Mouse (Mus musculus): ENCODE measurements around the gene Ptpre. TPM values are rescaled to one million over a fixed set of nuclear protein-coding genes. Genes with fewer than 3 reads are reported as not detected.

Gene Ptpre
- total RNA-seq, 2 experiments from 2014 or later, result 6.1 to 13.0 TPM

DNA sequence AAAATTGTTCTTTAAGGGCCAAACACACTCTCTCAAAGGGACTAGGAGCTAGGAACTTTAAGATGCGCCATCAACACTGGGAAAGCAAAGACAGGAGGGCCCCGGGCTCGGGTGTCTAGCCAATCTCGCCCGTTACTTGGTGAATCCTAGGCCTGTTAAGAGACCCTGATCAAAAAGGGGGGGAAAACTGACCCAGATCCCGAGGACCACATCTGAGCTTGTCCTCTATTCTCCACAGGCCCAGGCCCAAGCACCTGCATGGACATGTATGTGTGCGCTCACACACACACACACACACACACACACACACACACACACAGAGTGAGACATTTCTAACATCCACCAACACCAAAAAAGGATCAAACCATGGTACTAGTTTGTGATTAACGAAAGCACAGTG lies 176.0 kb downstream of the Ptpre start:
- no peak for ATAC-seq (replicated peaks; ENCODE audit: low FRiP score, poor library complexity, severe bottlenecking)

DNA sequence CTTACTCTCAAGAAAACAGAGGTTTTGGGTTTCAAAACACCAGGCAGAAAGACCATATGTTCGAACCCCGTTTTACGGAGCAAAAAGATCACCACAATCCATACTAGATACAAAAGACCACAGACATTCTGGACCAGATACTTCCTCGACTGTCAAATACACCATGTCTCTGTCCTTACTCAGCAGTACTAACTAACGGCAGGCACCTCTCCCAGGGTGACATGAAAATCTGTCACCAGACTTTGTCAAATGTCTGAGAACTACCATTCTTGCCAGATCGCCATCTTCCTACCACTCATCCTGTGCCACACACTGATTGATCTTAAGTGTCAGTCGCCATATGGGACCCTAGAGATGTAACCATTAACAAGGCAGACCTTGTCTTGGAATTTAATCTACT lies 177.9 kb downstream of the Ptpre start:
- ATAC-seq (replicated peaks; ENCODE audit: low FRiP score, poor library complexity, severe bottlenecking), result no peak

DNA sequence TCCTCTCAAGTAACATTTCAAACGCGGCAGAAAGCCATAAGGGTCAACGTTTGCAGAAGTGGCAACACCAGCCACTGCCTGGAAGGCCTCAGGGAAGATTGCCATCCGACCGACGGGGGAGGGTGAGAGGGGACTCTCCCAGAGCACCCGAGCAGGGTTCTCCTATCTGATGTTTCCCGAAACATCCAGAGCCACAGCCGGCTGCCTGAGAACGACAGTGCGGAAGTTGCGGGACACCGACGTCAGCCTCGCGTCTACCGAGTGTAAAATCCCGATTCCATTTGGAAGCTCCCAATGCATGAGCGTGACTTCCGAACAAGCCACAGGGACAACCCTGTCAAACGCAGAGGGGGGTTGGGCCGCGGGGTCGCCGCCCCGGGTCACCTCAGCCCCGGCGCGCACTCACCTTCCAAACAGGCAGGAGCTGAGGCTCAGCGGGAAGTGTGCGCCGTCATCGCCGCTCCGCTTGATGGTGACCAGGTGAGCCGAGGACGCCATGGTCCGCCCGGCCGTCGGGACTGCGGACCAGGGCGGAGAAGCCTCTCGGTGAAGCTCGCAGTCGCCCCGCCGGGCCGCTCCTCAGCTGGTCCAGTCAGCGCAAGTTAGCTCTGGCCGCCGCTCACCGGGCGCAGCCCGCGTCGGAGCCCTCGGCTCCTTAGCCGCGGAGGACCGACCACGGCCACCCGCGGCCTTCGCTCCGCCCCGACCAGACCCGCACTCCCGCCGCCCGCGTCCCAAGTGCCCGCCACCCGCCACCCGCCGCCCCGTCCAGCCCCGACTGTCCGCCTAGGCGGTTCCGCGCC lies 178.6 kb downstream of the Ptpre start, which contains the start of gene Mki67:
Gene Mki67 (minus strand): TSS at position 720 of the 803 bp plus-strand sequence.
- ATAC-seq (replicated peaks; ENCODE audit: low FRiP score, poor library complexity, severe bottlenecking), result peak; percentile 20; the same call in 1 of the 2 replicates

DNA sequence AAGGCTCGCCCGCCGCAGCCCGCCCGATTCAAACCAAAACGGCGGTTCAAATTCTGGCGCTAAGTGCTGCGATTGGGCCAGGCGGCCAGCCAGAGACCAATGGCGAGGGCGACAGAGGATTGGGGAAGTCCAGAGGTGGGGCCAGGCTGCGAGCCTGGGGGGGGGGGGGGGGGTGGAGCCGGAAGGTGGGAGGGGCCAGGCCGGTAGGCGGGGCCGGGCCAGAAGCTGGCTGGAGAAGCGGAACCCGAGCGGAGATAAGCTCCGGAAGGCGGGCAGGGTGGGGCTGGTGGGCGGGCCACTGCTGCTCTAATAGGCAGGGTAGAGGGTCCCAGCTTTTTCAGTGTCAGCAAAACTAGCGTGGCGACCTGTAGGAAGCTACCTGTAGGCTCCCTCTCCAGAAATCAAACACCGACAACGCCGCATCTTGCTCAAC lies 179.2 kb downstream of the Ptpre start:
- ATAC-seq (replicated peaks; ENCODE audit: low FRiP score, poor library complexity, severe bottlenecking), result peak; percentile 86

DNA sequence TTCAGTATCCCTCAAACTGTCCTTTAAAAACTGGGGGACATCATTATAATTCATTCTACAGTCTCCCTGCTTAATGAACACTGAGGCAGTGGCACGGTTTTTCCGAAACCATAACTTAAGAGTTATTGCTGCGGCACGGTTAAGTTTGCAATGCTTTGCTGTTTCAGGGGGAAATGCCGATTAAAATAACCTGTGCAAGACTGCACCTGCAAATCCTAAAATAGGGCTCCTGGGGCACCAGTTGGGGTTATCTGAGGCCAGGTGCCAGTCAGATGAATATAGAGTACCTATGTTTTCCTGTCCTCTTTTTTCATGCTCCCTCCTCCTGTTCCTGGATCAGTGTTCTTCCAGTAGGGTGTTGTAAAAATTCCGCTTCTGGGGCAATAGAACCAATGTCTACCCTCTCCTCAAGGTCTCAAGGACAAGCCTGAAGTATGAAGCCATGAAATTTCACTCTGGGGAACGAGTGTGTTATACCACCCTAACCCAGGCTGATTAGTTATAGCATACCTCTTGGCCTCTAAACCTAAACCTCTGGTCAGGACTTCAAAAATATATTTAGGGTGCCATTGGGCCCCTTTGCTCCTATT lies 179.8 kb downstream of the Ptpre start:
- no peak for ATAC-seq (replicated peaks; ENCODE audit: low FRiP score, poor library complexity, severe bottlenecking)

DNA sequence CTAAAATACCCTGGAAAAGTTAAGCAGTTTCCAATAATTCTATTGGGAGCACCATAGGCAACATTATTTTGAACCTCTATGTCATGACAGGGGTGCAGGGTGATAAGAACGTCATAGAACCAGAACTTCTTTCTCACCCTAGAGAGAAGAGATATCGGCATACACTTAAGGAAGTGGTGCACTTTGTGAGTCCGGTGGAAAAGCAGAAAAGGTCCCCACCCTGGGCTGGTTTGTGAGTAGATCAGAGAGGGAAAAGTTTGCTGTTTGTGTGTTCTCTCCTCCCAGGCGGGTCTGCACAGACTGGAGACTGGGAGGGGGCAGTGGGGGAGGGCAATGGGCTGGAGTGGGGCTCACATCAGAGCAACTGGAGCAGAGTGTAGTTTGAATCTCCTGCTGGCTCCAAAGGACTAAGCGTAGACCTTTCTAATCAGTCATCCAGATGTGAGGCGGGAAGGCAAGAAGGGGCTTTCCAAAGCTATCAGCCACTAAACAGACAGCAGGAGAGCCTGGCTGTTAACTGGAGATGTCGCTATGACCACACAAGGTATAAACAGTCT lies 184.2 kb downstream of the Ptpre start:
- peak; percentile 87 for ATAC-seq (replicated peaks; ENCODE audit: low FRiP score, poor library complexity, severe bottlenecking)

DNA sequence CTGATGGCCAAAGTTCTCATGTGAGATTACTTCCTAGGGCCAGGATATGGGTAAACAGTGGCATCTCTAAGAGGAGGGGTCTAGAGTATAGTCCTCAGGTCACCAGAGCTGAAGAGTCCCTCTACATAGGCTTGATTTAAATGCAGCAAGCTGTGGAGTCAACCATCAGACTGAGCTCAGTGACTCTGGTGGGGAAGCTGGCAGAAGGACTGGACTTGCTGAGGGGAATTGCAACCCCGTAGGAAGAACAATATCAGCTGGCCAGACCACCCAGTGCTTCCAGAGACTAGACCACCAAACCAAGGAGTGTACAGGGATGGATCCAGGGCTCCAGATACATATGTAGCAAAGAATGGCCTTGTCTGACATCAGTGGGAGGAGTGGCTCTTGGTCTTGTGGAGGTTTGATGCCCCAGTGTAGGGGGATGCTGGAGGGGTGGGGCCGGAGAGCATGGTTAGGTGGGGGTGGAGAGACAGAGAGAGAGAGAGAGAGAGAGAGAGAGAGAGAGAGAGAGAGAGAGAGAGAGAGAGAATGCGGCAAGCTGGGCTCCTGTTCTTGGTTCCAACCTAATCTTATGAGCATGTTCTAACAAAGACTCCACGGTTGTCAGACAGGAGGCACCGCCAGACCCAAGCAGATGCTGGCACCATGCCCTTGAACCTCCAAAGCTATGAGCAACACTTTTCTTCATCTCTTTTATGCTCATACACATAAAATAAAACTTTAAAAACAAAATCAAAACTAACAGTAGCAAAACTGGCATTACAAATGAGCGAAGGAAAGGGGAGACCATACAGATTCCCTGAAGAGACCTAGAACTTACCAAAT lies 184.9 kb downstream of the Ptpre start:
- ATAC-seq (replicated peaks; ENCODE audit: low FRiP score, poor library complexity, severe bottlenecking), result peak; percentile 32; the same call in 1 of the 2 replicates

DNA sequence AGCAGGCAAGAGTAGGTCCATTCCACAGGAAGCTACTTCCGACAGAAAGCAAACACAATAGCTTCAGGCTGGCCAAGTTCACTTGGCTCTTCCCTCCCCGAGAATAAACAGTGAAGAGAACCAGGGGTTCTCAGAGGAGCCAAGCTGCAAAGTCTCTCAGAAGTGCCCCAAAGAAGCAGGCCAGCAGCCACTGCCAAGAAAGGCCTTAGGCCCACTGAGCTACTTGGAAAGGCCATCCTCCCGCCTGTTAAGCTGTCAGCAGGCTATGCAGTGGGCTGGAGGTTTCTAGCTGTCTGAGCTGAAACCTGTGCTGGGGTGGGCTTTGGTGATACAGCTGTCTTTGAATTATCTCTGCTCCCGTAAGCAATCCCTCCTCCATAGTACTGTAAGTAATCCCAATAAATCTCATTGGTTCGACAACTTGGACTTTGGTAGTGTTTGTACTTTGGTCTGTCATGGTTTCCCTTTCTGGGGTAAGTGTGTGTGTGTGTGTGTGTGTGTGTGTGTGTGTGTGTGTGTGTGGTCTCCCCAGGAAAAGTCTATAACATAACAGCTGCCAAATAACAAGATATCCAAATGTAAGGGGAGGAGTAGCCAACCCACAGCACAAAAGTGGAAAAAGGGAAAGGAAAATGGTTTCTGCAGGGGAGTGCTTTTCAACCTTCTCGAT lies 186.5 kb downstream of the Ptpre start:
- no peak for ATAC-seq (replicated peaks; ENCODE audit: low FRiP score, poor library complexity, severe bottlenecking)

DNA sequence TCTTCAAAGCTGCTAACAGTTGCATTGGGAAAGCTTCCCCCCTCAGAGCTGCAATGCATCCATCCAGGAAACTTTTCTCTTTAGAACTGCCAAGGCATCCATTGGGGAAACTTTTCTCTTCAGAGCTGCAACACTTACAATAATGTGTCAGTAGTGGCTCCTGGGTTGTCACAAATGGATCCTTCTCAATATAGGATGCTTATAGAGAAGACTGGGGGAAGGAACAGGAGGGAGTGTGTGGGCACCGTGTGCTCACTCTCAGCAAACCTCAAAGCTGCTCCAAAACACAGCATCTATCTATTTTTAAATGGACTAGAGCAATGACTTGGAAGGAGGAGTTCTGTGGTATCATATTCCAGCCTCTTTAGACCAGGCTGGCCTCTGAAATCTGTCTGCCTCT lies 189.4 kb downstream of the Ptpre start:
- no peak for ATAC-seq (replicated peaks; ENCODE audit: low FRiP score, poor library complexity, severe bottlenecking)

DNA sequence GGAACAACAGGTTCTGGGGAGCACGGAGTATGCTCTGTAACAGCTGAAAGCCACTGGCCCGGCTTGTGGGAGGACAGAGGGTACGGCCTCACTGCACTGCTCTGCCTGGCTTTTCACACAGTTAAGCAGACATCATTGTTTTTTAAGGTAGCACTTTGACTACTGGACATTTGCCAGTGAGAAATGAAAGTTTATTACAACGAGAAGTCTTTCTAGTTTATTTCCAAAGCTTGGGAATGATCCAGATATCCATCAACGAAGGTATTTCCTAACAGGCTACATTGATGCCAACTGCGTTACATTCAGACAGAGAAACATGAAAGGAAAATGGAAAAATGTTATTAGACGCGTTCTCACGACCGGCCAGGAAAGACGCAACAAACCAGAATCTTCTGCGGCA lies 190.8 kb downstream of the Ptpre start:
- ATAC-seq (replicated peaks; ENCODE audit: low FRiP score, poor library complexity, severe bottlenecking), result no peak

DNA sequence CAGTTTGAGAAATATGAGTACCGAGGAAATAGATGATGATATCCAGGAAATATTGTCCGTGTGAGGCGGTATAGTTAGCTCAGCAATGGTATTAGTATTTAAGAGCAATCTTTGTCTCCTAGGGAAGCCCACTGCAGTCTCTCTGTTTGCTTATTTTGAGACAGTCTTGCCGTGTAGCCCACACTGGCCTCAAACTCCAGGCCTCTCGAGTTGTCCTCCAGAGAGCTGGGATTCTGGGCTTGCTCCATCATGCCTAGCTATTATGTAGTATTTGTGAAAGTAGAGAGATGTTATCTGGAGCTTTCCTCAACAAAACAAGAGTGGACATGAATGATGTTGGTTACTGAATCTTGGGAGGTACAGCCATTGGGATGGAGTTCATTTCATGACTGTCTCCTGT lies 197.1 kb downstream of the Ptpre start:
- no peak for ATAC-seq (replicated peaks; ENCODE audit: low FRiP score, poor library complexity, severe bottlenecking)

DNA sequence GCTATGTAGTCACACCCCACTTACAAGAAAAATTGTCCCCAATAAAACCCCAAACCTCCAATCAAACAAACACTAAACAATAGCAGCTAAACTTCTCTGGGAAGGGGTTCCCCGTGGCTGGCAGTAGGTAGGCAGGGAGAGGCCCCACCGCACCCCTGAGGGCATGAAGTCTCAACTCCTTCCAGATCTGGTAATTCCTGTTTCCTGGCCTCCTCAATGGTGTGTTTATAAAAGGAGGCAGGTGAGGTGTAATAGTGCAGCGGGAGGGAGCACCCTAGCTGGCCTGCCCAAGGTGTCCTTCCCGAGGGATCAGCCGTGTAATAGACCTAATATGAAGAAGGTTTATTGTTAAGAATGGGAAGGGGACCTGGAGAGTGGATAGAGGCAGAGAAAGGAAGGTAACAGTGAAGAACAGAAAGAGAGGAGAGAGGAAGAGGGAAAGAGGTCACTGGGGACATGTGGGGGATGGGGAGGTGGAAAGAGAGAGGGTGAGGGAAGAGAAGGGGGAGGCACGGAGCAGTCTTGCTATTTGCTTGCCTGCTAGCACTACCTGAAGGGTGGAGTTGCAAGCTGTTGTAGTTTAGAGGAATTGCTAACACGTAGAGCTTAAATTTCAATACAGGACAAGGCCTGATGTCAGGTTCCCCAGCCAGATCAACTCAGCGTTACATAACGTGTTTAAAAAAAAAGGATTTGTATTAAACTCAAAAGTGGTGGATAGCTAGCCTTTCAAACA lies 197.8 kb downstream of the Ptpre start:
- peak; percentile 9; the same call in 1 of the 2 replicates for ATAC-seq (replicated peaks; ENCODE audit: low FRiP score, poor library complexity, severe bottlenecking)

Other genes with a start within 250 kb of the Ptpre start
- gene Foxi2, start 127.2 kb upstream of the Ptpre start, total RNA-seq (2015; ENCODE audit: low replicate concordance), result not detected in 2 replicates
- gene Foxi2, start 127.2 kb upstream of the Ptpre start, total RNA-seq (2017; ENCODE audit: low replicate concordance), result not detected in 2 replicates
- gene Clrn3, start 8.8 kb upstream of the Ptpre start, total RNA-seq (2015; ENCODE audit: low replicate concordance), result not detected in 2 replicates
- not detected in 2 replicates for gene Clrn3, start 8.8 kb upstream of the Ptpre start, total RNA-seq (2017; ENCODE audit: low replicate concordance)
- gene Mki67, start 178.9 kb downstream of the Ptpre start, total RNA-seq (2015; ENCODE audit: low replicate concordance), result 3,888 and 3,969 TPM in 2 replicates
- gene Mki67, start 178.9 kb downstream of the Ptpre start, total RNA-seq (2017; ENCODE audit: low replicate concordance), result 4,642 and 5,347 TPM in 2 replicates